Mouse (Mus musculus) heart, postnatal 0 days (tissue): ENCODE data around the gene Mapk8ip1.

ENCODE experiments used
- CTCF ChIP-seq: IDR thresholded peaks from 2 replicates; pipeline ENCODE4 v1.5.1; 2016; ENCODE audit warnings: antibody characterized with exemption, control low read depth, low read depth
- EP300 ChIP-seq: IDR thresholded peaks from 2 replicates; pipeline ENCODE4 v1.6.1; 2016; ENCODE audit warnings: antibody characterized with exemption, low read depth

GRCm38 (mm10) chr2:92387646-92388045 is 13.4 kb downstream of the Mapk8ip1 start:
- TF ChIP-seq EP300: no peak
- no peak for TF ChIP-seq CTCF
